In genomic region chr6:108190690-108191089, GRCm38 (mm10) we compare ENCODE assay signal across 12 mouse cellular contexts.
"Had no signal": no experiment of that assay in that cellular context is flagged by ENCODE, and none has a peak within 500 bp of the region (broad histone marks: within the 10 kb centered on the region; RNA-seq: fewer than 3 reads in every experiment).

No protein-coding gene starts in this region.

- DNase-seq: retina, postnatal 1 day; right cerebral cortex, adult 18-20 months; right cerebral cortex, postnatal 14 days; right cerebral cortex, postnatal 25 days; right cerebral cortex, postnatal 4 days; spleen, adult 18-20 months; thymus, adult 18-20 months; thymus, adult 2 months; thymus, postnatal 14 days; thymus, postnatal 25 days; thymus, postnatal 36 days; thymus, postnatal 4 days had no signal
